Mouse (Mus musculus) embryonic fibroblast, embryonic 13.5 days (primary cell): ENCODE measurements around the gene Sfxn5. TPM values are rescaled to one million over a fixed set of nuclear protein-coding genes. Genes with fewer than 3 reads are reported as not detected.

Experiments
- H3K27ac ChIP-seq: 2 replicates; pipeline ENCODE4 v1.5.1; 2012; ENCODE audit warnings: low read length, control low read depth, inconsistent platforms; ENCODE audit not compliant: insufficient read depth
- H3K4me1 ChIP-seq: 2 replicates; pipeline ENCODE4 v1.6.1; 2011; ENCODE audit warnings: low read length; ENCODE audit not compliant: control insufficient read depth, insufficient read depth
- H3K4me3 ChIP-seq: 2 replicates; pipeline ENCODE4 v1.5.1; 2011; ENCODE audit warnings: mild to moderate bottlenecking, control low read depth, low read length; ENCODE audit not compliant: insufficient read depth
- CTCF ChIP-seq: IDR thresholded peaks from 2 replicates; pipeline ENCODE4 v1.5.1; 2011; ENCODE audit warnings: mild to moderate bottlenecking, control low read depth, low read length, moderate library complexity, borderline replicate concordance; ENCODE audit not compliant: insufficient read depth
- POLR2A ChIP-seq: IDR thresholded peaks from 2 replicates; pipeline ENCODE4 v1.6.1; 2011; ENCODE audit warnings: low read depth, mild to moderate bottlenecking, control low read depth, low read length, moderate library complexity
- polyA plus RNA-seq: library from polyadenylated mRNA; stranded (reverse); fragments of >200 nt; gene quantifications from 2 replicates; pipeline ENCODE4 v1.2.4, GENCODE M21; 2011; ENCODE audit warnings: low read depth; ENCODE audit not compliant: missing spikeins, insufficient read length

Gene Sfxn5
- polyA plus RNA-seq, 1 experiment: 9.7 TPM

DNA sequence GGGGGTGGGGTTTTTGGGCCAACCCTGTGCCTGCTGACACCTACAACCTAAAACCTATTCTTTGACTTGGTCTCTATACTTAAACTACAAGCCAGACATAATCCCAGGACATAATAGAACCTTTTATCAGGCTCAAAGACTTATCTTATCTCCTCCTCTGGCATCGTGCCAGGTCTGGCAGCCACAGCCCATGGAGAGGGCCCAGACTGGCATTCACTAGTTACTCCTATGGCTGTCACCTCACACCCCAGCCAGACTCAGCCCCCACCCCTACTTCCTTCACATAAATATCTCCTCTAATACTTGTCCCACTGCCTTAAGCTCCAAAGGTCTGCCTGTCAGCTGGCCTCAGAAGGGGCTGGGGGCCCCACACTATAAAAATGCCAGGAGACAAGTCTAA lies 33.2 kb upstream of the Sfxn5 start:
- Histone ChIP-seq H3K4me3 (no peak overlapping the region), H3K4me1 (peaks cover 15% of the 10 kb centered on the region), H3K27ac (no peak overlapping the region)
- TF ChIP-seq CTCF: no peak
- no peak for TF ChIP-seq POLR2A

- H3K4me1 ChIP-seq: peaks cover 12% of the 10 kb centered on the region
- no peak for TF ChIP-seq CTCF
- H3K4me3 ChIP-seq: no peak overlapping the region
- H3K27ac ChIP-seq: no peak overlapping the region
Measured at GRCm38 (mm10) chr6:85364439-85364838, 31.2 kb upstream of the Sfxn5 start.

GRCm38 (mm10) chr6:85363906-85364260 lies 30.7 kb upstream of the Sfxn5 start:
- Histone ChIP-seq H3K27ac (no peak overlapping the region), H3K4me1 (peaks cover 9% of the 10 kb centered on the region), H3K4me3 (no peak overlapping the region)
- TF ChIP-seq CTCF (no peak), POLR2A (no peak)

DNA sequence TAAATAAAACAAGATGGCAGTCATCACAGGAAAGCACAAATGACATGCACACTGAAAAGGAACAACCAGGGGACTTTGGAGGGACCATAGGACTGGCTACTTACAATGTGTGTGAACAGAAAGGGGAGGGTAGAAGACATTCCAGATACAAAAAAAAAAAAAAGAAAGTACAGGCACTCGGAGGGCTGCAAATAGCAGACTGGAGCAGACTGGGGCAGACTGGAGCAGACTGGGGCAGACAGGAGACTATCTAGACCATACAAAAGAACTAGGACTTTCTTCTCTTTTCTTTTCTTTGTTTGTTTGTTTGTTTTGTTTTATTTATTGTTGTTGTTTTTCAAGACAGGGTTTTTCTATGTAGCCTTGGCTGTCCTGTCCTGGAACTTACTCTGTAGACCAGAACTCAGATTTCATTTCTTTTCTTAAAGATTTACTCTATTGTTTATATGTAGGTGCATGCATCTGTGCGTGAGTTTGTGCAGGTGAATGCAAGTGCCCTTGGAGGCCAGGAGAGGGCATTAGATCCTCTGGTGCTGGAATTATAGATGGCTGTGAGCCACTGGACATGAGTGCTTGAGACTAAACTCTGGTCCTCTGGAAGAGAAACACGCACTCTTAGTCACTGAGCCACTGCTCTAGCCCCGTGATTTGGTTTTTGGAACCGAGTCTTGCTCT lies 30.1 kb upstream of the Sfxn5 start:
- TF ChIP-seq POLR2A (no peak), CTCF (no peak)
- no peak overlapping the region for H3K4me3 ChIP-seq
- H3K27ac ChIP-seq: no peak overlapping the region
- H3K4me1 ChIP-seq: peaks cover 5% of the 10 kb centered on the region; the same call in 1 of the 2 replicates

- H3K27ac ChIP-seq: no peak overlapping the region
- TF ChIP-seq CTCF: no peak
- no peak for TF ChIP-seq POLR2A
- 0 out of 2 replicates have a peak, but pooled peaks cover 2% of the 10 kb centered on the region for H3K4me1 ChIP-seq
- H3K4me3 ChIP-seq: no peak overlapping the region
Measured at GRCm38 (mm10) chr6:85362610-85363009, 29.4 kb upstream of the Sfxn5 start.

DNA sequence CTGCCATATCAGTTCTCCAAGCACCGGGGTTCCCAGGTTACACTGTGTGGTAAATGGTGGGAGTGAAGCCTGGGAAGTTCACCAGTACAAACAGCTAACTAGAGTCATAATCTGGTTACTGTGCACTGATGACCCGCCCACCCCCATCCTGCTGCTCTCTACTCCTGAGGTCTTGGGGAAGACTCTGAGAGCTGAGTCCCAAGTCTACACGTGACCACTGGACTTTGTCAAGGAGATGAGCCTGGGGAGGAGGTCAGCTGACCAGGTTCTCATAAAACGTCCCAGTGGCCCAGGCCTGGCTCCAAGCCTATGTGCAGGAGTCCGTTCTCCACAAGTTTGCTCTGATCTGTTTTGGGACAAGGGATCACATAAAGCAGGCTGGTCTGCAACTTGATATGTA lies 27.1 kb upstream of the Sfxn5 start:
- TF ChIP-seq CTCF: no peak
- TF ChIP-seq POLR2A: no peak
- Histone ChIP-seq H3K4me1 (no peaks in the 10 kb centered on the region), H3K27ac (no peak overlapping the region), H3K4me3 (no peak overlapping the region)

GRCm38 (mm10) chr6:85358877-85359276 lies 25.7 kb upstream of the Sfxn5 start:
- Histone ChIP-seq H3K4me1 (no peaks in the 10 kb centered on the region), H3K4me3 (no peak overlapping the region), H3K27ac (no peak overlapping the region)
- TF ChIP-seq CTCF (no peak), POLR2A (no peak)

GRCm38 (mm10) chr6:85356682-85357465 lies 23.7 kb upstream of the Sfxn5 start:
- H3K27ac ChIP-seq: no peak overlapping the region
- no peaks in the 10 kb centered on the region for H3K4me1 ChIP-seq
- no peak overlapping the region for H3K4me3 ChIP-seq
- TF ChIP-seq CTCF: no peak
- TF ChIP-seq POLR2A: no peak

DNA sequence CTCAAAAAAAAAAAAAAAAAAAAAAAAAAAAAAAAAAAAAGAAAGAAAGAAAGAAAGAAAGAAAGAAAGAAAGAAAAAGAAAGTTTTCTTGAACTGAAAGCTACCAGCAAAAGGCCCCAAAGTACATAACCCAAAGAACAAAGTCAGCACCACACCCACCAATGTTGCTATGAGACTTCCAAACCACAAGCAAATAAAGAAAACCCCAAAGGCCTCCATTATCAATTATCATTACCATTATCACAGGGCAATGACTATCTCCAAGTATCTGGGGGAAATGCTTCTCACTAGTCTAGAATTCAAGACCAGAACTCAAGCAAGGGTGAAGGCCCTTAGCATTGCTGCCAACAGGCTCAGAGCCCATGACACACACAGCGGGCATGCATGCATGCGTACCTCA lies 22.5 kb upstream of the Sfxn5 start:
- TF ChIP-seq CTCF: no peak
- no peak for TF ChIP-seq POLR2A

GRCm38 (mm10) chr6:85354709-85355108 lies 21.5 kb upstream of the Sfxn5 start:
- no peak overlapping the region for H3K27ac ChIP-seq
- no peak for TF ChIP-seq POLR2A
- no peak overlapping the region for H3K4me3 ChIP-seq
- H3K4me1 ChIP-seq: peaks cover 8% of the 10 kb centered on the region

More for the DNA sequence above, 22.5 kb upstream of the Sfxn5 start:
- Histone ChIP-seq H3K27ac (no peak overlapping the region), H3K4me1 (no peaks in the 10 kb centered on the region), H3K4me3 (no peak overlapping the region)
